Mouse (Mus musculus): ENCODE measurements around the gene Numb.

GRCm38 (mm10) chr12:83921535-83922381, at the start of gene Numb:
- TF ChIP-seq NANOG (IDR thresholded peaks at IDR 0.05; ENCODE audit: borderline replicate concordance, low read length): no peak
- no peak for TF ChIP-seq POU5F1 (IDR thresholded peaks at IDR 0.05; ENCODE audit: borderline replicate concordance, low read length)
- no peak for TF ChIP-seq CTCF (conservative IDR thresholded peaks at IDR 0.05; ENCODE audit: low read length)

All from E14TG2a.4 (cell line).